Mouse (Mus musculus): ENCODE data around the gene Use1. TPM values are rescaled to one million over a fixed set of nuclear protein-coding genes. Genes with fewer than 3 reads are reported as not detected.
A peak's percentile ranks its signal among the peaks of the same experiment; 100 is the strongest.
"Not testable (repeated sequence)": the region's sequence is repeated elsewhere in the genome, so short reads cannot be mapped to it uniquely, and the experiment has no call there.

Gene Use1
- 172 to 275 TPM (median 266 TPM) in 3 replicates for total RNA-seq (2017)

GRCm38 (mm10) chr8:71366771-71367528 lies at the start of gene Use1:
Gene Use1 (plus strand): TSS chr8:71366848.
- peak; percentile 74 for ATAC-seq (replicated peaks; ENCODE audit: insufficient number of reproducible peaks, low FRiP score, low TSS enrichment, poor library complexity, severe bottlenecking)

- not testable (repeated sequence) for ATAC-seq (replicated peaks; ENCODE audit: insufficient number of reproducible peaks, low FRiP score, low TSS enrichment, poor library complexity, severe bottlenecking)
These were observed 48.0 kb upstream of the Use1 start for GRCm38 (mm10) chr8:71318610-71319009.

- ATAC-seq (replicated peaks; ENCODE audit: insufficient number of reproducible peaks, low FRiP score, low TSS enrichment, poor library complexity, severe bottlenecking): not testable (repeated sequence)
These were observed 46.9 kb upstream of the Use1 start for GRCm38 (mm10) chr8:71319760-71320159.

GRCm38 (mm10) chr8:71322939-71323338 lies 43.7 kb upstream of the Use1 start:
- no peak for ATAC-seq (replicated peaks; ENCODE audit: insufficient number of reproducible peaks, low FRiP score, low TSS enrichment, poor library complexity, severe bottlenecking)

- ATAC-seq (replicated peaks; ENCODE audit: insufficient number of reproducible peaks, low FRiP score, low TSS enrichment, poor library complexity, severe bottlenecking): 0 out of 2 replicates have a peak, but pooled peaks have one; percentile 21
These were observed 41.8 kb upstream of the Use1 start for GRCm38 (mm10) chr8:71324848-71325247.

- not testable (repeated sequence) for ATAC-seq (replicated peaks; ENCODE audit: insufficient number of reproducible peaks, low FRiP score, low TSS enrichment, poor library complexity, severe bottlenecking)
These were observed 28.8 kb upstream of the Use1 start for GRCm38 (mm10) chr8:71337834-71338233.

- no peak for ATAC-seq (replicated peaks; ENCODE audit: insufficient number of reproducible peaks, low FRiP score, low TSS enrichment, poor library complexity, severe bottlenecking)
These were observed 26.0 kb upstream of the Use1 start for GRCm38 (mm10) chr8:71340625-71341024.

GRCm38 (mm10) chr8:71346581-71346980 lies 20.1 kb upstream of the Use1 start:
- no peak for ATAC-seq (replicated peaks; ENCODE audit: insufficient number of reproducible peaks, low FRiP score, low TSS enrichment, poor library complexity, severe bottlenecking)

- ATAC-seq (replicated peaks; ENCODE audit: insufficient number of reproducible peaks, low FRiP score, low TSS enrichment, poor library complexity, severe bottlenecking): no peak
These were observed 15.5 kb upstream of the Use1 start for GRCm38 (mm10) chr8:71351117-71351516.

- no peak for ATAC-seq (replicated peaks; ENCODE audit: insufficient number of reproducible peaks, low FRiP score, low TSS enrichment, poor library complexity, severe bottlenecking)
These were observed 15.1 kb upstream of the Use1 start for GRCm38 (mm10) chr8:71351520-71351919.

- no peak for ATAC-seq (replicated peaks; ENCODE audit: insufficient number of reproducible peaks, low FRiP score, low TSS enrichment, poor library complexity, severe bottlenecking)
These were observed 8.6 kb upstream of the Use1 start for GRCm38 (mm10) chr8:71358026-71358425.

- no peak for ATAC-seq (replicated peaks; ENCODE audit: insufficient number of reproducible peaks, low FRiP score, low TSS enrichment, poor library complexity, severe bottlenecking)
These were observed 1.0 kb downstream of the Use1 start for GRCm38 (mm10) chr8:71367529-71368176.

GRCm38 (mm10) chr8:71368366-71368765 lies 1.7 kb downstream of the Use1 start:
- no peak for ATAC-seq (replicated peaks; ENCODE audit: insufficient number of reproducible peaks, low FRiP score, low TSS enrichment, poor library complexity, severe bottlenecking)

- no peak for ATAC-seq (replicated peaks; ENCODE audit: insufficient number of reproducible peaks, low FRiP score, low TSS enrichment, poor library complexity, severe bottlenecking)
These were observed 2.5 kb downstream of the Use1 start for GRCm38 (mm10) chr8:71369040-71369718.

GRCm38 (mm10) chr8:71370711-71371235 lies 4.1 kb downstream of the Use1 start:
- ATAC-seq (replicated peaks; ENCODE audit: insufficient number of reproducible peaks, low FRiP score, low TSS enrichment, poor library complexity, severe bottlenecking): no peak

GRCm38 (mm10) chr8:71371236-71371848 lies 4.7 kb downstream of the Use1 start, which contains the start of gene Ocel1:
Gene Ocel1 (plus strand): TSS chr8:71371298.
- peak; percentile 59 for ATAC-seq (replicated peaks; ENCODE audit: insufficient number of reproducible peaks, low FRiP score, low TSS enrichment, poor library complexity, severe bottlenecking)

GRCm38 (mm10) chr8:71372427-71372826 lies 5.8 kb downstream of the Use1 start:
- no peak for ATAC-seq (replicated peaks; ENCODE audit: insufficient number of reproducible peaks, low FRiP score, low TSS enrichment, poor library complexity, severe bottlenecking)

GRCm38 (mm10) chr8:71373000-71373399 lies 6.4 kb downstream of the Use1 start:
- ATAC-seq (replicated peaks; ENCODE audit: insufficient number of reproducible peaks, low FRiP score, low TSS enrichment, poor library complexity, severe bottlenecking): no peak

Measured in monocyte, adult 5-6 weeks (primary cell).